Mouse (Mus musculus): Measurements from ENCODE around the gene Pdpn.

DNA sequence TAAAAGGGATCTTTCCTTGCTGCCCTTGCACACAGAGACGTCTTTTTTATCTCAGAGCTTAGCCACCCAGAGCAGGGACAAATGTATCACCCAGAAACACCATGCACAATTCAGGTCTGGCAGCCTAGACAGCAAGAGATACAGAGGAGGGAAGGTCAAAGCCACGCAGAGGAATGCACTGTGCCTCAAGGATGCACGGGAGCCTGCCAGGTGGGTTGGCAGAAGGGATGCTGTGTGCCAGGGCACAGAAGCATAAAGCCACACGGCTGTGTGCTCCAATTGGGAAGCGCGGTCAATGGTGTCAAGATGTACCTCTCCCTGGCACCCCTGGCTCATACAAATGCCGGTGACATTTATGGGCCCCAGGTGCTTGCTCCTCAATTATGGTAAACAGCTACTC lies 42.1 kb upstream of the Pdpn start:
- TF ChIP-seq CTCF (IDR thresholded peaks at IDR 0.05; ENCODE audit: control insufficient read depth, insufficient read depth, insufficient replicate concordance, low read depth, low read length) (no peak), POLR2A (IDR thresholded peaks at IDR 0.05; ENCODE audit: control insufficient read depth, low read depth, low read length) (no peak)

Data from testis, adult 2 months (tissue).